Mouse (Mus musculus) forebrain, embryonic 11.5 days (tissue): ENCODE data around the gene 2200002D01Rik. TPM values are rescaled to one million over a fixed set of nuclear protein-coding genes. Genes with fewer than 3 reads are reported as not detected.

Experiments used
- ATAC-seq: fragments of 200-750 bp; cut with Nextera tagmentation; replicated peaks from 2 replicates; pipeline ENCODE4 v1.8.0; 2017; ENCODE audit warnings: moderate TSS enrichment; ENCODE audit not compliant: low FRiP score
- DNase-seq: peaks from one replicate; pipeline ENCODE4 v3.0.0-alpha.2; 2017; ENCODE audit warnings: low spot score
- H3K27ac ChIP-seq: fragments of 300-500 bp; sonication (generic); 2 replicates; pipeline ENCODE4 v1.5.1; 2014; ENCODE audit warnings: low read depth, low read length
- H3K27me3 ChIP-seq: fragments of 300-500 bp; sonication (generic); 2 replicates; pipeline ENCODE4 v1.6.1; 2014; ENCODE audit warnings: mild to moderate bottlenecking, low read length, mixed read lengths; ENCODE audit not compliant: control insufficient read depth, insufficient read depth
- H3K36me3 ChIP-seq: fragments of 300-500 bp; sonication (generic); 2 replicates; pipeline ENCODE4 v1.6.1; 2014; ENCODE audit warnings: mild to moderate bottlenecking, low read length, moderate library complexity, mixed read lengths; ENCODE audit not compliant: control insufficient read depth, insufficient read depth
- H3K4me1 ChIP-seq: fragments of 300-500 bp; sonication (generic); replicated peaks from 2 replicates; pipeline ENCODE4 v1.6.1; 2014; ENCODE audit warnings: low read length, mixed read lengths; ENCODE audit not compliant: control insufficient read depth, insufficient read depth
- H3K4me2 ChIP-seq: fragments of 300-500 bp; sonication (generic); 2 replicates; pipeline ENCODE4 v1.6.1; 2014; ENCODE audit warnings: low read depth, mild to moderate bottlenecking, low read length, moderate library complexity, mixed read lengths; ENCODE audit not compliant: severe bottlenecking
- H3K4me3 ChIP-seq: fragments of 300-500 bp; sonication (generic); 2 replicates; pipeline ENCODE4 v1.5.1; 2014; ENCODE audit warnings: low read depth, low read length
- H3K9ac ChIP-seq: fragments of 300-500 bp; sonication (generic); 2 replicates; pipeline ENCODE4 v1.6.1; 2014; ENCODE audit warnings: low read length
- H3K9me3 ChIP-seq: fragments of 300-500 bp; sonication (generic); 2 replicates; pipeline ENCODE4 v1.6.1; 2016; ENCODE audit warnings: low read length, mixed read lengths; ENCODE audit not compliant: control insufficient read depth
- WGBS: fragments of 180-500 bp; shearing (Covaris S2); extraction: QIAGEN DNeasy Blood & Tissue Kit; methylation state at CpG from one replicate; pipeline ENCODE4 v1.1.7; 2014; 5-methylcytosine and 5-hydroxymethylcytosine counted together
- polyA plus RNA-seq: library from polyadenylated mRNA; unstranded; fragments of >200 nt; fragmentation: Nextera tagmentation; extraction: Ambion mirVana; gene quantifications from 2 replicates; pipeline ENCODE4 v1.2.1, GENCODE M21; 2014

The 2200002D01Rik gene
- polyA plus RNA-seq, 1 experiment from 2014 or later = 5.7 TPM

DNA sequence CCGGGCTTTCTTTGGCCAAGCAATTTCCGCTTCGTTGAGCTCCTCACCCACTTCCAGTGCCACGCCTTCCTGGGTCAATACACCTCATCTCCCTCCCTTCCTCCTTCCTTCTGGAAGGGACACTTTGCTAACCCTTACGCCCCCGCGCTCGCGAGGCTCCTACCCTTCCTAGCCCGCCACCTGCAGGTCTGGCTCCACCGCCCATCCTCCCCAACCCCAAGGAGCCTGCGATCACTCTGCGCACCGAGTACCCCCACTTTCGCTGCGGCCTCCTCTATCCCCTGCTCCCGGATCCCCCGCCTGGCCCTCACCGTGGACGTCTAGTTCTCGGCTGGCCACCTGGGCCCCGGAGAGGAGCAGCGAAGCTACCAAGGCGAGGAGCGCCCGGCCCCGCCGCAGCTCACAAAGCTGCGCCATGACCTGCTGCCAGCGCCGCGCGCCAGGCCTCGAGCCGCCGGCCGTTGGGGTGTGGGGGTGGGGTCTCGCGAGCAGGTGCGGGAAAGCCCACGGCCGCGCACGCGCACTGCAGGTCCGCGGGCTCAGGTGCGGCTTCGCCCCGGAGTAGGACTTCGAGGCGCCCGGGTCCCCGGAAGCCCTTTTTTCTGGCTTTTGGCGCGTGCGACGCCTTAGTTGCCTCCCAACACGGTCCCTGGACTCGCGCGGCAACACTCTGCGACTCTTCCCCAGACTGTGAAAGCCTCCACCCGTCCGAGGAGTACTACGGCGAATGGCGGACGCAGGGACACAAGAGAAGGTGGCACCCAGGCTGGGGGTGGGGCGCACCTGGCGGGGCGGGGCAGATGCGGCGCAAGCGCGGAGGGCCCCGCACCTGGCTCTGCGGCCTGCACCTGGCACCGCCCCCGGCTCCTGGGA is 33.2 kb upstream of the 2200002D01Rik start, which contains the start of gene Spint2:
Gene Spint2 (minus strand): TSS at position 712 of the 873 bp plus-strand sequence.
- peak; percentile 81 for DNase-seq
- Histone ChIP-seq H3K9ac (peak within 1 kb of the TSS; percentile 62), H3K27ac (no peak within 1 kb of the TSS), H3K36me3 (no peaks in the 10 kb centered on the region), H3K4me2 (peak within 1 kb of the TSS; percentile 98), H3K9me3 (no peaks in the 10 kb centered on the region), H3K4me1 (peaks cover 7% of the 10 kb centered on the region), H3K27me3 (peaks cover 20% of the 10 kb centered on the region), H3K4me3 (peak within 1 kb of the TSS; percentile 56)
- under 1% methylated on average over 69 of the region's 80 CpGs for WGBS
- peak; percentile 71 for ATAC-seq

DNA sequence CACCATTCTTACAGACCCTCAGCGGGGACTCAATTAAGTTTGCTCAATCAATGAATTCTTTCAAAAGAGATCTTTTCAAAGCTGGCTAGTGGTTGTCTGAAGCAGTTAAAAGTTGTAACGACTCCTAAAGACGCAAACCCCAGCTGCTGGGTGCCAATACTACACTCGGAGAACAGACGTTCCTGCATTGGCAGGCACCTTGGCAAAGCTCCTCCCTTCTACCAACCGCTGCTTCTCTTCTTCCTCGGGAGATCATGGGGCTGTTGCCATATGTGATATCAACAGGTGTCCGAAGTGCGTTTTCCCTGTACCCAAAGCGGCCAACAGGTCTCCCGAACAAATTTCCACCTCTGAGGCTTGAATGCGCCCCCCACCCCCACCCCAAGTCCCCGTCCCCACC is 32.5 kb upstream of the 2200002D01Rik start:
- Histone ChIP-seq H3K4me3 (peak overlapping the region; percentile 56), H3K27ac (no peak overlapping the region), H3K27me3 (peaks cover 20% of the 10 kb centered on the region), H3K36me3 (no peaks in the 10 kb centered on the region), H3K4me1 (peaks cover 7% of the 10 kb centered on the region), H3K4me2 (peak overlapping the region; percentile 98), H3K9ac (no peak overlapping the region; the same call in 1 of the 2 replicates), H3K9me3 (no peaks in the 10 kb centered on the region)
- 8% methylated on average over 13 of the region's 13 CpGs for whole genome bisulfite sequencing
- DNase-seq (no peak), ATAC-seq (no peak)

DNA sequence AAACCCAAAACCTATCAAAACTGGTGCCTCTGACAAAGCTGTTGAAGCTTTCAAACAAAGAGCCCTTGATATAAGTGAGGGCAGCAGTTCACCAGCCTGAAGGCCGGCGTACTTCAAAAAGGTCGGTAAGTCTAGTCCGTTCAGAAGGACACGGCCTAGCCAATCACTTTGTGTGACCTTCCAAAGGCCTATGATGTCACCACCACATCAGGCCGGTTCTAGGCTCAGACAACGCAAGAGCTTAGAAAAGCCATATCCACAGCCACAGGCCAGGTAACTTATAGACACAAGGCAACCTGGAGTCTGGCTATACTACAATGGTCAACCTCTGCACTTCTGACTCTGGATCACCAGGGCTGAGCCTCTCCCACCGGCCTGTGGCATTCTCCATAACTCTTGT is 31.7 kb upstream of the 2200002D01Rik start:
- ATAC-seq (no peak), DNase-seq (no peak)
- H3K4me2 ChIP-seq = no peak overlapping the region
- peaks cover 20% of the 10 kb centered on the region for H3K27me3 ChIP-seq
- no peak overlapping the region for H3K9ac ChIP-seq
- H3K36me3 ChIP-seq = no peaks in the 10 kb centered on the region
- H3K9me3 ChIP-seq = no peaks in the 10 kb centered on the region
- no peak overlapping the region for H3K27ac ChIP-seq
- H3K4me3 ChIP-seq = no peak overlapping the region
- H3K4me1 ChIP-seq = peaks cover 7% of the 10 kb centered on the region
- 90% methylated on average over 8 of the region's 8 CpGs for WGBS

DNA sequence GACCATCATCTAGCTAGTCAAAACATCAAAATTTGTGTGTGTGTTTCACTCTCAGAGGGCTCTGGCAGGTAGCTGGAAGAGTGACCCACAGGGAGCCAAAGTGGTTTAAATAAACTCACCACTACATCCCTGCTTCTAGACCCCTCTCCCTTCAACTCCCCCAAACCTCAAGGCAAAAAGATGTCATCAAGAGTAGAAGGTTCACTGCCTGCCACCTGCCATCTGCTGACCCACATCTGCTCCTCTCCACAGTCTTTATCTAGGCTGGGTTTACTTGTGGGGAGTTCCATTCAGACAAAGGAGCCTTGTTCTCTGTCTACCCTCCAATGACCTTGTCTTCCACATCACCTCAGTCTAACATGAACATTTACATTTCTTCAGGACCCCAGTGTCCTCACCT is 31.0 kb upstream of the 2200002D01Rik start:
- ATAC-seq = no peak
- Histone ChIP-seq H3K27me3 (peaks cover 20% of the 10 kb centered on the region), H3K9ac (no peak overlapping the region), H3K9me3 (no peaks in the 10 kb centered on the region), H3K27ac (no peak overlapping the region), H3K4me1 (peaks cover 7% of the 10 kb centered on the region), H3K4me2 (no peak overlapping the region), H3K36me3 (no peaks in the 10 kb centered on the region), H3K4me3 (no peak overlapping the region)
- no peak for DNase-seq

DNA sequence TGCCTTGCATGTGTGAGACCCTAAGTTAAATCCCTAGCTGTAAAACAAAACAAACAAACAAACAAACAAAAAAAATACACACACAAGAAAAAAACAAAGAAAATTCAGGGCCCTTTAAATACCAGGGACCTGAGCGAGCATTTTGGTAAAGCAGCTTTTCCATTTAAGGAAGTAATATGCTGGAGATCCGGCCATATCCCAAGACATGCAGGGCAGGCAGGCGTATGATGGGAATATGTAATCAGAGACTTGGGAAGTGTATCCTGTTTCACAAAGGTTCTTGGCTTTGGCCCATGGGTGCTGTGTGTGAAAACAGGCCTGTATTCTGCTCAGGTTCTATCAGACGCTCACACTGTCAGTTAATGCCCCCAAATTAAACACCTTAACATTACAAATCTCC is 29.2 kb upstream of the 2200002D01Rik start:
- DNase-seq = no peak

DNA sequence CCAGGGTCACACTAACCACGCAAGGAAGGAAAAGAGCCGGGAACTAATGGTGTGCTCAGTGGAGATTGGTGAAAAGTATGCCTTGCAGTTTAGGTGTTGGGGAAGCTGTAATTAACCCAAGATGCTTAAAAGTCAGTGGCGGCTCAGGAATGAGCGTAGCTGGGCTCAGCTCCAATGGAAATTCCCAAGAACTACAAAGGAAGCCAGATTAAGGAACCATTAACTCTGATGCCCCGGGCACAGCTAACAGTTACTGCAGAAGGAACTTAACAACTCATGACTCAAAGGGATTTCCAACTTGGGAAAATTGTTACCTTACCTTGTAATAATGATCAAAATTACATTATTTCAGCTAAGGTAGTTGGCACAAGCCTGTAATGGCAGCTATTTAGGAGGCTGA is 28.4 kb upstream of the 2200002D01Rik start:
- WGBS = 88% methylated on average over 5 of the region's 5 CpGs
- no peak overlapping the region for H3K27ac ChIP-seq
- peaks cover 10% of the 10 kb centered on the region for H3K27me3 ChIP-seq
- no peaks in the 10 kb centered on the region for H3K9me3 ChIP-seq
- DNase-seq (no peak), ATAC-seq (no peak)
- H3K36me3 ChIP-seq = no peaks in the 10 kb centered on the region
- H3K9ac ChIP-seq = no peak overlapping the region
- no peak overlapping the region for H3K4me2 ChIP-seq
- peaks cover 2% of the 10 kb centered on the region for H3K4me1 ChIP-seq
- no peak overlapping the region for H3K4me3 ChIP-seq

More for the DNA sequence above, 29.2 kb upstream of the 2200002D01Rik start:
- Histone ChIP-seq H3K9me3 (no peaks in the 10 kb centered on the region), H3K4me2 (no peak overlapping the region), H3K9ac (no peak overlapping the region), H3K4me1 (peaks cover 7% of the 10 kb centered on the region), H3K4me3 (no peak overlapping the region), H3K27me3 (peaks cover 18% of the 10 kb centered on the region), H3K36me3 (no peaks in the 10 kb centered on the region), H3K27ac (no peak overlapping the region)
- WGBS = 91% methylated on average over 4 of the region's 4 CpGs
- ATAC-seq = no peak

DNA sequence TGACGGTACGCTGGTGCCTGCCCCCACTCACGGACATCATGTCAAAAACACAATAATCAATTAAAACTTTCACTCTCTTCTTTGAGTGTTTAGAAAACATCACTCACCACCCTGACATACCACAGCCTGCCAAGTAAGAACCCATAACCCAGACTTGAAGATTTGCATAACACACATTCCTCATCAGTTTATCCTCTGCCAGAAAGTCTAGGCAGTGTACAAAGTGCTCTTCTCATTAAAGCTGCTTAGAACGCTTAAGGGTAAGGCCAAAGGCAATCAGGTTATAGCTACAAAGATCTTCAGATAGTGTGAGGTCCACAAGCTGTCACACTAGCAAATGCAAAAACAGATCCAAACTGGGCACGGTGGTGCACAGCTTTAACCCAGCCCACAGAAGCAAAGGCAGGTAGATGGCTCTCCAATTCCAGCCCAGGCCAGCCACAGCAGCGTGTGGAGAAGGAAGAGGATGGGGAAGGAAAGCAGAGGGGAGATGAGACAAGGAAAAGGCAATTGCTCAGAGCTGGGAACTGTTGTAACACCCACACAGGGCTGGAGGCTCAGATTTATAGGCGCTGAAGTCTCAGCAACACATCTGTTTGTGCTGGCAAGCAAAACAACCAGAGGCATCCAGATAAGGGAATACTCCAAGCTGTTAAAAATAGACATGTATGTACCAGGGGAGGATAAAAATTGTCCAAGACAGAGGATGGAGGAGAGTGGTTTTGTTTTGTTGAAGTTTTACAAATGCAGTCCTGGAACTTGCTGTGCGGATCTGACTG is 23.6 kb upstream of the 2200002D01Rik start:
- Histone ChIP-seq H3K27ac (no peak overlapping the region), H3K27me3 (no peaks in the 10 kb centered on the region), H3K4me2 (no peak overlapping the region), H3K9me3 (no peaks in the 10 kb centered on the region), H3K4me1 (no peaks in the 10 kb centered on the region), H3K4me3 (no peak overlapping the region), H3K36me3 (no peaks in the 10 kb centered on the region), H3K9ac (no peak overlapping the region)
- DNase-seq (no peak), ATAC-seq (no peak)
- 83% methylated on average over 8 of the region's 8 CpGs for WGBS

DNA sequence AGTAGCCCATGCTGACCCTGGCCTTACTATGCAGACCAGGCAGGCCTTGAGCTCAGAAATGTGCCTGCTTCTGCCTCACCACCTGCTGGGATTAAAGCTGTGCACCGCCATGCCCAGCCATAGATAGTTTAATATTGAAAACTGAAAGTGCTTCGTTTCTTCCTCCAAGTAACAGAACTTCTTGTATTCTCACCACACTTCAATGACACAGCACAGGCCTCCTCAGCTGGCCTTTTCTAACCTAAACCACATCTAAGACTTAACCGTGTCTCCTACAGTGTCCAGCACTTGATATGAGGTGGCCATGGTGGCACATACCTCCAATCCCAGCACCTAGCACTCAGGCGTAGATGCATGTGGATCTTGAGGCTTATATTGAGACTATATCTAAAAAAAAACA is 22.2 kb upstream of the 2200002D01Rik start:
- WGBS = 85% methylated on average over 4 of the region's 4 CpGs

More for the DNA sequence above, 22.2 kb upstream of the 2200002D01Rik start:
- Histone ChIP-seq H3K4me3 (no peak overlapping the region), H3K9me3 (no peaks in the 10 kb centered on the region), H3K36me3 (no peaks in the 10 kb centered on the region), H3K4me2 (no peak overlapping the region), H3K4me1 (no peaks in the 10 kb centered on the region), H3K9ac (no peak overlapping the region), H3K27me3 (no peaks in the 10 kb centered on the region), H3K27ac (no peak overlapping the region)
- no peak for ATAC-seq
- DNase-seq = no peak
